Mouse (Mus musculus): ENCODE results near the gene Gne.

DNA sequence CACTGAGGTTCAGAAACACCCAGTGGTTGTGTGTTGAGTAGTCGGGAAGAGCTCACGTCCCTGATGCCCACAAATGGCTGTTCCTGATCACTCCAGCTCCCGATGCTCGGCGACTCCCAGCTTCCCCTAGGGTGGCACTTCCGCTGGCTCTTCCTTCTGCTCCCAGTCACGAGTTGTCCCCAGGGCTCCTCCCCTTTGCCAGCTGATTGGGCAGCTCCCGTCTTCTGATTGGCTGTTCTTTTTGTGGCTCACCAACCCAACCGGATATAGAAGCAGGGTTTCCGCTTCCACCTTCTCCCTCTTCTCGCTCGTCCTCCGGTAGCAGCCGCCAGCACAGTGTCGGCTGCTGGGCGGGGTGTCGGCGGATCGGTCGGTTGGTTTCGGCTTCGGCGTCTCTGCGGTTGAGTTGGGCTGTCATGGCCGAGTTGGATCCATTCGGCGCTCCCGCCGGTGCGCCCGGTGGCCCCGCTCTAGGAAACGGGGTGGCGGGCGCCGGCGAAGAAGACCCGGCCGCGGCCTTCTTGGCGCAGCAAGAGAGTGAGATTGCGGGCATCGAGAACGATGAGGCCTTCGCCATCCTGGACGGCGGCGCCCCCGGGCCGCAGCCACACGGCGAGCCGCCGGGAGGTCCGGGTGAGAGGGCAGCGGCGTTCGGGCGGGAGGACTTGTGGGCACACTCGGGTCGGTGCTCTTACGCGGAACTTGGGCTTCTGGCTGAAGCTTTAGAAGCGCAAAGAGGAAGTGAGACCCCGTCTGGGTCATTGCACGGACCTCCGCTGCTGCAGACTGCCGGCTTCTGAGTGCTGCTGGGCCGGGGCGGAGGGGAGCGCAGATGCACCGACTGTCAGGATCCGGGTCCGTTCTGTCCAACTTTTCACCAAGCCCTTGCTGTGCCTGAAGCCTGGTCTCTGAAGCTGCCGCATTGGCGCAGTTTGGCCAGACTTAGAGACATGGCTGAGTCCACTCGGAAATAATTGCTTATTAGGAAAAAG, 71.3 kb downstream of the Gne start:
- TF ChIP-seq POLR2A (IDR thresholded peaks at IDR 0.05; ENCODE audit: borderline replicate concordance, insufficient read depth, low read length) (peak; percentile 86), CTCF (IDR thresholded peaks at IDR 0.05; ENCODE audit: borderline replicate concordance, insufficient read depth, low read depth, low read length) (no peak)
